Mouse (Mus musculus): Measurements from ENCODE around the gene Sec14l2. TPM values are rescaled to one million over a fixed set of nuclear protein-coding genes. Genes with fewer than 3 reads are reported as not detected.

The Sec14l2 gene
- polyA plus RNA-seq, 1 experiment from 2014 or later: 3.0 TPM

DNA sequence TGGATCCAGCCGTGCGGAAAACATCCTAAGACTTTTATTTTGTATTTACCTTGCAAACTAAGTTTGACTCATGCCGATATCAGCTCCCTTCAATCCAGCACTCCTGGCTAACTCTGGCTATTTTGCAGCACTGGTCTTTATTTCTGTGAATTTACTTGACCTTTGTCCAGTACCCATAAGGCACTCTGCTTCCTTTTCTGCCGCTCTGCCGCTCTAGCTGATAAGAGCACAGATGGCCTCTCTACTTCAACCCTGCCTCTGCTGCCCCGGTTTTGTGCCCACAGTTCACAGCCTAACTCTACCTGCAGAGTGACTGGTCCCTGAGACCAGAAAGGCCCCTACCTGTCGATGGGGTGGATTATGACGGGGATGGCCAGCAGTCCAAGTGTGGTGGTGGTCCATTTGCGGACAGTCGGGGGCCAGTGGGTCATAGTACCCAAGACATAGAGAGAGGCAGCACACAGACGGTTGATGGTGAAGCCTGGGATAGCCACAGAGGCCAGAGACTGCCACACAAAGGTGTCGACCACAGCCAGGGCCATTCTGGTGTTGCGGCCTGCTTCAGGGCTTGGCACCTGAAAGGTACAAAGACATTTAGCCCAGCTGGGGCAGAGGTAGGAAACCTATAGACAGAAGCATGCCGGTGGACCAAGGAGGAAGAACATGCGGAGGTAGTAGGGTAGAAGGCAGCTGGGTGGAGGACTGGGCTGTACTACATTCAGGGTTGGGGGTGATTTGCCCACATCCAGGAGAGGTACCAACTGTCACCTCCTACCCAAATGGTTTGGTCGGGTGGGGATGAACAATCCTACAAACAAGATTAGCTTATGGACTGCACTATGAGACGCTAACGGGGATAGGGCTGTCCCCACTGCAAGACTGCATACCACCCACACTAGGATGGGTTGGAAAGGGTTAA lies 29.5 kb downstream of the Sec14l2 start:
- 89% methylated on average over 18 of the region's 18 CpGs for WGBS
- Histone ChIP-seq H3K4me1 (replicated peaks) (peaks cover 35% of the 10 kb centered on the region), H3K27me3 (ENCODE audit: insufficient read depth, poor library complexity, severe bottlenecking) (no peaks in the 10 kb centered on the region), H3K9me3 (no peaks in the 10 kb centered on the region), H3K27ac (no peak overlapping the region; the same call in 1 of the 2 replicates), H3K36me3 (peaks cover 28% of the 10 kb centered on the region), H3K4me3 (peak overlapping the region; percentile 70)
- no peak for DNase-seq (ENCODE audit: low spot score)

DNA sequence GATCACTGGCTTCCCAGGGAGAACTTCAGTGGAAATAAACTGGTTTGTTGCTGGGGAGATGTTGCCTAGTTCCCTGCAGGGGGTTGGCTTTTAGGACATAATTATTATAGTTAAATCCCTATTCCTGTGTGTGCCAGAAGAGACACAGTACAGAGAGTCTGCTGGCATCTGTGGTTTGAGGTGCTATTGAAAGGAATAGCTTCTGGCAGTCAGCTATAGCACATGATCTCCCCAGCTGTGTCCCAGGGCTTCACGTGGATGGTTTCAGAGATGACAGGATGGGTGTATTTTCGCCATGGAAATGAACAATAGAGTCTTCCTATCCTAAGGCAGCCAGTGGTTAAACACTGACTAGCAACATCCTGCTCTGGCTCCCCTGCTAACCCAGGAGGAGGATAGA lies 35.9 kb downstream of the Sec14l2 start:
- H3K36me3 ChIP-seq: peaks cover 17% of the 10 kb centered on the region
- H3K4me1 ChIP-seq (replicated peaks): no peaks in the 10 kb centered on the region
- no peak overlapping the region for H3K4me3 ChIP-seq
- WGBS: 73% methylated on average over 2 of the region's 2 CpGs
- H3K27me3 ChIP-seq (ENCODE audit: insufficient read depth, poor library complexity, severe bottlenecking): no peaks in the 10 kb centered on the region
- H3K27ac ChIP-seq: no peak overlapping the region
- DNase-seq (ENCODE audit: low spot score): no peak
- 0 out of 2 replicates have a peak, but pooled peaks cover 3% of the 10 kb centered on the region for H3K9me3 ChIP-seq

DNA sequence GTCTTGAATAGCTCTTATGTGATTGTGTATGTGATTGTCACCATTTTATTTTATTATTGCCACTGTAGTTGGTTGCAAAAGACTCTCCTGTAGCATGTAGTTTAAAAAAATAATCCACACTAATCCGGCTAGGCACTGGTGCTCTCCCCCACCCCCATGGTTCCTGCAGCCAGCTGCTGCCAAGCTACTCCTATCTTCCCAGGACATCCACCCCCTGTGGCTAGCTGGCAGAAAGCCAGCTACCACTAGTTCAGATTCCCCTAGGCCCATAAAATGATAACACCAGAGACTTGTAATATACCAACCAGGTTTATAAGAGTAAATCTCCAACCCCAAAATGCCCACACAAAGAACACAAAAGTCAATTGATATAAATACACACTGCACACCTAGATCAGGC lies 37.0 kb downstream of the Sec14l2 start:
- Histone ChIP-seq H3K4me3 (no peak overlapping the region), H3K27ac (no peak overlapping the region), H3K27me3 (ENCODE audit: insufficient read depth, poor library complexity, severe bottlenecking) (no peaks in the 10 kb centered on the region), H3K36me3 (peaks cover 7% of the 10 kb centered on the region), H3K9me3 (0 out of 2 replicates have a peak, but pooled peaks cover 3% of the 10 kb centered on the region), H3K4me1 (replicated peaks) (no peaks in the 10 kb centered on the region)
- no peak for DNase-seq (ENCODE audit: low spot score)
- WGBS: 61% methylated on average over 1 of the region's 1 CpGs

- 31% methylated on average over 5 of the region's 5 CpGs for WGBS
These were observed 39.7 kb downstream of the Sec14l2 start for GRCm38 (mm10) chr11:4083316-4084078.

DNA sequence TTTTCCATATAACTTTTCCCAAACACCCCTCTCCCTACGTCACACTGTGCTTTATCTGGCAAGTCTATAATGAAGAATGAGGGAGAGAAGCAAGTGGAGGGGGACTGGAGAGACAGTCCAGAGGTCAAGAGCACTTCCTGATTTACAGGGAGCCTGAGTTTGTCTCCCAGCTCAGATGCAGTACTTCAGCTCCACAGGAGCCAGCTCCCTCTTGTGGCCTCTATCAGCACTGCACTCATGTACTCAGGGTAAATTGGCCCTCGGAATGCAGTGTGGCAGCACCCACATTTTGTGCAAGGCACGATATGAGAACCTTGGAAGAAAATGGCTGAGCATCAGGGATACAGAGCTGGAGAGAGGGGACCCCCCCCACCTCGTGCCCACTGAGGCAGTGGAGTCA lies 43.0 kb downstream of the Sec14l2 start:
- Histone ChIP-seq H3K36me3 (no peaks in the 10 kb centered on the region), H3K27me3 (ENCODE audit: insufficient read depth, poor library complexity, severe bottlenecking) (no peaks in the 10 kb centered on the region), H3K4me3 (no peak overlapping the region), H3K27ac (no peak overlapping the region), H3K9me3 (0 out of 2 replicates have a peak, but pooled peaks cover under 1% of the 10 kb centered on the region), H3K4me1 (replicated peaks) (no peaks in the 10 kb centered on the region)
- 21% methylated on average over 4 of the region's 4 CpGs for WGBS
- peak; percentile 61 for DNase-seq (ENCODE audit: low spot score)

More at GRCm38 (mm10) chr11:4083316-4084078, 39.7 kb downstream of the Sec14l2 start:
- no peak overlapping the region for H3K4me3 ChIP-seq
- H3K36me3 ChIP-seq: no peaks in the 10 kb centered on the region
- peak; percentile 59 for DNase-seq (ENCODE audit: low spot score)
- H3K9me3 ChIP-seq: 0 out of 2 replicates have a peak, but pooled peaks cover 3% of the 10 kb centered on the region
- no peaks in the 10 kb centered on the region for H3K4me1 ChIP-seq (replicated peaks)
- no peaks in the 10 kb centered on the region for H3K27me3 ChIP-seq (ENCODE audit: insufficient read depth, poor library complexity, severe bottlenecking)
- H3K27ac ChIP-seq: no peak overlapping the region

DNA sequence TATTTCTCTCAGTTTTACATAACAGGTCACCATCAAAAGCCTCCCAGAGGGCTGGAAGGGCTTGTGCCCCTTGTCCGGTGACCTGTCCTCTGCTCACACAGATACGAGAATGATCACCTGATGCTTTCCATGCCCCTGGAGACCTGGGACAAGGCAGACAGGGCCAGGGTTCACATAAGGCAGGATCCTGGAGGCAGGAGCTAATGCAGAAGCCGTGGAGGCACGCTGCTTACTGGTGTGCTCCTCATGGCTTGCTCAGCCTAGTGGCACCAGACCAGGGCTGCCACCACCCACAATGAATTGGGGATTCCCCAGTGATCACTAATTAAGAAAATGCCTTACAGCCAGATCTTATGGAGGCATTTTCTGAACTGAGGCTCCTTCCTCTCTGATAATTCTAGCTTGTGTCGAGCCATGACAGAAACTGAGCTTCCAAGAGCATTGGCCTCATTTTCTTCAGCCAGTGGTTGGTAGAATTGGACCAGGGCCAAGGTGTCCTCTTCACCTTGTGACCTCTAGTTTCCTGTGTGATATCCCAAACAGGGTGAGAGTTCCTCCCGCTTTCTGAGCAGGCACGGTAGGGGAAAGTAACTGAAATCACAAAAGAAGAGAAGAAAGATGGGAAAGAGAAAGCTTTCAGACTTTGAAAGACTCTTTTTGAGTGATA lies 44.8 kb downstream of the Sec14l2 start:
- WGBS: 81% methylated on average over 7 of the region's 7 CpGs
- Histone ChIP-seq H3K27me3 (ENCODE audit: insufficient read depth, poor library complexity, severe bottlenecking) (no peaks in the 10 kb centered on the region), H3K9me3 (no peaks in the 10 kb centered on the region), H3K4me1 (replicated peaks) (no peaks in the 10 kb centered on the region), H3K4me3 (no peak overlapping the region), H3K36me3 (no peaks in the 10 kb centered on the region), H3K27ac (no peak overlapping the region)
- no peak for DNase-seq (ENCODE audit: low spot score)

DNA sequence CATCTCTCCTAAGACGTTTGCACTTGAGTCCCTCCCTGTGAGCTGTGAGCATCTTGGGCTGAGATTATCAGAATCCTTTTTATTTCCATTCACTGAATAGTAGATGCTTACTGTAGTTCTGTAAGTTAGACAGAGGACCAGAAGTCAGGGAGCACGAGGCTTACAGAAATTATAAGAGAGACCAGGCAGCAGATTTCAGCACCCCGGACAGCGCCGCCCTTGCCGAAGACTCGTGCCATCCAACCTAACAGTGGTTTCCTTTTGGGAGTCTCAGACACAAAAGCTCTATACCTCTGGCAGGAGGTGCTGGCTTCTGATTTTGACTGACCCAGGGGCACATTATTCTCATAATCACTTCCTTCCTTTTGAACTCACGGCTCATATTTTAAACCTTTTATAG lies 46.6 kb downstream of the Sec14l2 start:
- Histone ChIP-seq H3K36me3 (no peaks in the 10 kb centered on the region), H3K27me3 (ENCODE audit: insufficient read depth, poor library complexity, severe bottlenecking) (no peaks in the 10 kb centered on the region), H3K27ac (no peak overlapping the region), H3K4me1 (replicated peaks) (no peaks in the 10 kb centered on the region), H3K9me3 (no peaks in the 10 kb centered on the region), H3K4me3 (no peak overlapping the region)
- 18% methylated on average over 8 of the region's 8 CpGs for WGBS
- peak; percentile 60 for DNase-seq (ENCODE audit: low spot score)

DNA sequence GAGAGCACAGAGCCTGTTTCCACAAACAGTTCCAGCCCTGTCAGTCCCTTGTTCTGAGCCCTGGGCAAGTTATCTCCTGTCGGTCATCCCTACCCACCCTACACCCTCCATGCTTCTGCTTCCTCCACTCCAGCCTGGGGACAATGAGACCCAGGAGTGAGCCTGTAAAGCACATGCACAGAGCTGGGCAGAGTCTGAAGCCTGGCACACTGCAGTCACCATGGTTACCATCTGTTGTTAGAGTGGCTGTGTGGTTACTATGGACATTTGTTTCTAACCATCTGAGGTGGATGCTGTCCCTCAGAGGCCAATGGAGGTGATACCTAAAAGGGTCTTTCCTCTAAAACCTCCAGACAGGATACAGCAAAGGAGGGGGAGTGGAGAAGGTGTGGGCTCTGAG lies 53.6 kb downstream of the Sec14l2 start:
- Histone ChIP-seq H3K4me1 (replicated peaks) (no peaks in the 10 kb centered on the region), H3K27me3 (ENCODE audit: insufficient read depth, poor library complexity, severe bottlenecking) (no peaks in the 10 kb centered on the region), H3K4me3 (no peak overlapping the region), H3K36me3 (no peaks in the 10 kb centered on the region), H3K27ac (no peak overlapping the region), H3K9me3 (no peaks in the 10 kb centered on the region)
- DNase-seq (ENCODE audit: low spot score): no peak
- WGBS: 79% methylated on average over 1 of the region's 1 CpGs

GRCm38 (mm10) chr11:4064627-4065122 lies 58.5 kb downstream of the Sec14l2 start, which contains the start of gene Sec14l3:
TSS of gene Sec14l3 (plus strand) at chr11:4064841.
- Histone ChIP-seq H3K36me3 (no peaks in the 10 kb centered on the region), H3K4me1 (replicated peaks) (no peaks in the 10 kb centered on the region), H3K27ac (no peak within 1 kb of the TSS), H3K4me3 (no peak within 1 kb of the TSS), H3K9me3 (no peaks in the 10 kb centered on the region), H3K27me3 (ENCODE audit: insufficient read depth, poor library complexity, severe bottlenecking) (no peaks in the 10 kb centered on the region)
- DNase-seq (ENCODE audit: low spot score): no peak
- WGBS: 76% methylated on average over 5 of the region's 5 CpGs

- no peaks in the 10 kb centered on the region for H3K9me3 ChIP-seq
- no peaks in the 10 kb centered on the region for H3K4me1 ChIP-seq (replicated peaks)
- WGBS: 61% methylated on average over 6 of the region's 6 CpGs
- no peak for DNase-seq (ENCODE audit: low spot score)
- H3K27ac ChIP-seq: no peak overlapping the region
- H3K36me3 ChIP-seq: no peaks in the 10 kb centered on the region
- no peak overlapping the region for H3K4me3 ChIP-seq
- no peaks in the 10 kb centered on the region for H3K27me3 ChIP-seq (ENCODE audit: insufficient read depth, poor library complexity, severe bottlenecking)
These were observed 60.2 kb downstream of the Sec14l2 start for GRCm38 (mm10) chr11:4062981-4063380.

GRCm38 (mm10) chr11:4062523-4062922 lies 60.7 kb downstream of the Sec14l2 start:
- Histone ChIP-seq H3K4me1 (replicated peaks) (no peaks in the 10 kb centered on the region), H3K9me3 (no peaks in the 10 kb centered on the region), H3K36me3 (no peaks in the 10 kb centered on the region), H3K4me3 (no peak overlapping the region), H3K27ac (no peak overlapping the region), H3K27me3 (ENCODE audit: insufficient read depth, poor library complexity, severe bottlenecking) (no peaks in the 10 kb centered on the region)
- 87% methylated on average over 4 of the region's 4 CpGs for WGBS
- no peak for DNase-seq (ENCODE audit: low spot score)

DNA sequence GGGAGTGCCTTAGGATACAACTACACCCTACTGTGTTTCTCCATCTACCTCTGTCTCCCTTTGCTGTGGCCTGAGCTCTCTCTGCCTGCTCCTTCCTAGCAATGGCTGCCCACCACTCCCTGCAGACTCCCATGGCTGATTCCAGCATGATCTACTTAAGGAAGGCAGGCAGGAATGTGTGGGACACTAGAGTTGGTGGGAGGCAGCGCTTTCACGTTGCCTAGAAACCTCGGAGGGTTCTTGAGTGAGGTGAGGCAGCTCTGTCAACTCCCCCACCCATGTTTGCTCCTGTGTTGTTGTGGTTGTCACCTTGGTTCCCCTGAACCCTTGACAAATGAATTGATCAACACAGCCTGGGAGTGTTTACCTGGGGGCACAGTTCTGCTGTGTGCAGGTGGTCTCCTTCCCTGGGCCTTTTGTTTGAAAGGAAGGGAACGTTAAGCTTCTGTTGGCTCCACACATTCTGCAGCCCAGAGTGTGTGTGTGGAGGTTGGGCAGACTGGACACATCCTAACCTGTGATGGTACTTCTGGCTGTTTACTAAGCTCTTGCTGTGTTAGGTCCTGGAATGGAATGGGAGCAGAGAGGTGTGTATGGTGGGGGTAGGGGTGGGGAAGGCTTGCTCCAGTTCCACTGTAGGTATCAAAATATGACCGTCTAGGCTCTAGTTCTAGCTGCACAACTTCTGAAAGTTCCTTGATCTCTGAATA lies 62.2 kb downstream of the Sec14l2 start:
- DNase-seq (ENCODE audit: low spot score): no peak
- Histone ChIP-seq H3K4me3 (no peak overlapping the region), H3K4me1 (replicated peaks) (no peaks in the 10 kb centered on the region), H3K27ac (no peak overlapping the region), H3K36me3 (no peaks in the 10 kb centered on the region), H3K27me3 (ENCODE audit: insufficient read depth, poor library complexity, severe bottlenecking) (no peaks in the 10 kb centered on the region), H3K9me3 (no peaks in the 10 kb centered on the region)
- WGBS: 80% methylated on average over 5 of the region's 5 CpGs
